Mouse (Mus musculus) kidney, embryonic 16.5 days (tissue): ENCODE measurements around the gene Gm44503. TPM values are rescaled to one million over a fixed set of nuclear protein-coding genes. Genes with fewer than 3 reads are reported as not detected.

Experiments
- ATAC-seq: fragments of 200-750 bp; cut with Nextera tagmentation; 2 replicates; pipeline ENCODE4 v1.8.0; 2017; ENCODE audit warnings: moderate TSS enrichment; ENCODE audit not compliant: low FRiP score, low TSS enrichment
- H3K27ac ChIP-seq: fragments of 300-500 bp; sonication (generic); 2 replicates; pipeline ENCODE4 v1.5.1; 2014; ENCODE audit warnings: low read length
- H3K27me3 ChIP-seq: fragments of 300-500 bp; sonication (generic); 2 replicates; pipeline ENCODE4 v1.6.1; 2014; ENCODE audit warnings: low read length, control low read depth, mixed read lengths; ENCODE audit not compliant: insufficient read depth
- H3K36me3 ChIP-seq: fragments of 300-500 bp; sonication (generic); 2 replicates; pipeline ENCODE4 v1.6.1; 2014; ENCODE audit warnings: low read length, control low read depth, mixed read lengths; ENCODE audit not compliant: insufficient read depth
- H3K4me1 ChIP-seq: fragments of 300-500 bp; sonication (generic); 2 replicates; pipeline ENCODE4 v1.6.1; 2014; ENCODE audit warnings: low read length, control low read depth, mixed read lengths; ENCODE audit not compliant: insufficient read depth
- H3K4me2 ChIP-seq: fragments of 300-500 bp; sonication (generic); replicated peaks from 2 replicates; pipeline ENCODE4 v1.6.1; 2014; ENCODE audit warnings: low read depth, low read length
- H3K4me3 ChIP-seq: fragments of 300-500 bp; sonication (generic); 2 replicates; pipeline ENCODE4 v1.5.1; 2014; ENCODE audit warnings: mild to moderate bottlenecking, low read length
- H3K9ac ChIP-seq: fragments of 300-500 bp; sonication (generic); replicated peaks from 2 replicates; pipeline ENCODE4 v1.6.1; 2014; ENCODE audit warnings: low read length
- H3K9me3 ChIP-seq: fragments of 300-500 bp; sonication (generic); 2 replicates; pipeline ENCODE4 v1.6.1; 2016; ENCODE audit warnings: low read length, control low read depth
- WGBS: fragments of 180-500 bp; shearing (Covaris S2); extraction: QIAGEN DNeasy Blood & Tissue Kit; methylation state at CpG from one replicate; pipeline ENCODE4 v1.1.7; 2014; 5-methylcytosine and 5-hydroxymethylcytosine counted together
- polyA plus RNA-seq: library from polyadenylated mRNA; unstranded; fragments of >200 nt; fragmentation: Nextera tagmentation; extraction: Ambion mirVana; gene quantifications from 2 replicates; pipeline ENCODE4 v1.2.1, GENCODE M21; 2015

The Gm44503 gene
- polyA plus RNA-seq, 1 experiment from 2014 or later: not detected

DNA sequence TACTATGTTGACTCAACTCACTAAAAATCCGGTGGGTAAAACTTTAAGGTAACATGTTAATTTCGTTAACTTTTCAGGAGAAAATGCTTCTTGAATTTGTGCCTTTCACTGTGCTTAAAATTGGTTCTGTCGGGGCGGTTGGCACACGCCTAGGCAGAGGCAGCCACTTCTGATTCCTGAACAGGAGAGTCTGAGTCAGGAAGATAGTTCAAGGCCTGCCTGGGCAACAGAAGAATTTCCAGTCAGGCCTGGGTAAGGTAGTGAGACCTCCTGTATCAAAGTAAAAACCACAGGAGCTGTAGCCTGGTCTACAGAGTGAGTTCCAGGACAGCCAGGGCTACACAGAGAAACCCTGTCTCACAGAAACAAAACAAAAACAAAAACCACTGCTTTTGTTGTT, 33.9 kb downstream of the Gm44503 start:
- Histone ChIP-seq H3K9ac (no peak overlapping the region), H3K27ac (no peak overlapping the region), H3K4me2 (no peak overlapping the region), H3K4me1 (no peaks in the 10 kb centered on the region), H3K27me3 (no peaks in the 10 kb centered on the region), H3K9me3 (no peaks in the 10 kb centered on the region), H3K36me3 (no peaks in the 10 kb centered on the region), H3K4me3 (no peak overlapping the region)
- ATAC-seq: no peak
- WGBS: 86% methylated on average over 5 of the region's 5 CpGs

DNA sequence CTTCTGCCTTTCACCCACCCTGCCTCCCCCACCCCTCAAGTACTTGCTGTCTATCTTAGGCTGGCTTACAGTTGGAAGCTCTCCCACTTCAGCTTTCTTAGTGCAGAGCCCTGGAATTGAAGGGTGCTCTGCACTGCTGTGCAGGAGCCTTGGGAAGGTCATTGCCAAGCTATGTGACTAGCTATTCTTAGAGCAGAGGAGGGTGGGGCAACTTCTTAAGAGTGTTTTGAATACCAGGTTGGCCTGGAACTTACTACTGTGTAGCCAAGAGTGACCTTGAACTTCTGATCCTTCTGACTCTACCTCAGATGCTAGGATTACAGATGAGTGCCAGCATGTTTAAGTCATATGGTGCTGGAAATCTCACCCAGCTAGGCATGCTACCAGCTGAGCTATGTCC, 37.5 kb downstream of the Gm44503 start:
- H3K4me2 ChIP-seq: no peak overlapping the region
- H3K36me3 ChIP-seq: no peaks in the 10 kb centered on the region
- H3K27ac ChIP-seq: no peak overlapping the region
- no peak overlapping the region for H3K4me3 ChIP-seq
- no peaks in the 10 kb centered on the region for H3K4me1 ChIP-seq
- ATAC-seq: no peak
- no peak overlapping the region for H3K9ac ChIP-seq
- no peaks in the 10 kb centered on the region for H3K27me3 ChIP-seq
- no peaks in the 10 kb centered on the region for H3K9me3 ChIP-seq

DNA sequence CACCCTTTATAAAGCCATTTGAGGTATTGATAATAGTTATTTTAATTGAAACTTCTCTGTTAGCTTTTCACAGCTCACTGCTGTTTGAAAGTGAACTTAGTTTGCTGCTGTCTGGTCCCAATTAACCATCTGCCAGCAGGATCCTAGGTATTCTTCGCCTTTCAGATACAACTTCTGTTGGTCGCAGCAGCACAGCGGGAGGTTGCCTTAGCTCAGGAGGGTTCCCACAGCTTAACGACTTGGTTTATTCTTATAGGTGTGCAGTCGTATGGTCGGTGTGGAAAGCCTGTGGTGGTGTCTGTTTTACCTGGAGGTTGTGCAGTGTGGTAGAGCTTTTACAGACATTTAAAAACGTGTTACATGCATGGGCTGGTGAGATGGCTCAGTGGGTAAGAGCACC, 38.2 kb downstream of the Gm44503 start:
- no peaks in the 10 kb centered on the region for H3K9me3 ChIP-seq
- H3K4me2 ChIP-seq: no peak overlapping the region
- H3K4me1 ChIP-seq: no peaks in the 10 kb centered on the region
- H3K9ac ChIP-seq: no peak overlapping the region
- no peak overlapping the region for H3K27ac ChIP-seq
- no peaks in the 10 kb centered on the region for H3K36me3 ChIP-seq
- no peak for ATAC-seq
- no peaks in the 10 kb centered on the region for H3K27me3 ChIP-seq
- no peak overlapping the region for H3K4me3 ChIP-seq
- WGBS: 65% methylated on average over 7 of the region's 7 CpGs

DNA sequence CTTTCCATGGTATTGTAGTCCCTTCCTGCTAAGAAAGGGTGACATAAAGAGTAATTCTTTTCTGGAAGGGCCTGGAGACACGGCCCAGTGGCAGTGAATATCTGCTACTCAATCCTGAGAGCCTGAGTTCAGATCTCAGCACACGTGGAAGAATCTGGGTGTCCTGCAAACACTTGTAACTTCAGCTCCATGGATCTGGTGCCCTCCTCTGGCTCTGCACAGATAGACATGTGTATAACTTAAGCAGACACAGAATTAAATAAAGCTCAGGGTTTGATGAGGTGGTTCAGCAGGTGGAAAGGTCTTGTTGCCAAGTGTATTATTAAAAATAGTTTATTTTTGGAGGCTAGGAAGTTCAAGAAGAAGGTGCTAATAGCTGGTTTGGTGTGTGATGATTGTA, 41.8 kb downstream of the Gm44503 start:
- Histone ChIP-seq H3K27me3 (no peaks in the 10 kb centered on the region), H3K4me2 (no peak overlapping the region), H3K9ac (no peak overlapping the region), H3K27ac (no peak overlapping the region), H3K4me3 (no peak overlapping the region), H3K9me3 (no peaks in the 10 kb centered on the region), H3K4me1 (no peaks in the 10 kb centered on the region), H3K36me3 (peaks cover 3% of the 10 kb centered on the region; the same call in 1 of the 2 replicates)
- ATAC-seq: no peak
- 84% methylated on average over 2 of the region's 2 CpGs for WGBS

DNA sequence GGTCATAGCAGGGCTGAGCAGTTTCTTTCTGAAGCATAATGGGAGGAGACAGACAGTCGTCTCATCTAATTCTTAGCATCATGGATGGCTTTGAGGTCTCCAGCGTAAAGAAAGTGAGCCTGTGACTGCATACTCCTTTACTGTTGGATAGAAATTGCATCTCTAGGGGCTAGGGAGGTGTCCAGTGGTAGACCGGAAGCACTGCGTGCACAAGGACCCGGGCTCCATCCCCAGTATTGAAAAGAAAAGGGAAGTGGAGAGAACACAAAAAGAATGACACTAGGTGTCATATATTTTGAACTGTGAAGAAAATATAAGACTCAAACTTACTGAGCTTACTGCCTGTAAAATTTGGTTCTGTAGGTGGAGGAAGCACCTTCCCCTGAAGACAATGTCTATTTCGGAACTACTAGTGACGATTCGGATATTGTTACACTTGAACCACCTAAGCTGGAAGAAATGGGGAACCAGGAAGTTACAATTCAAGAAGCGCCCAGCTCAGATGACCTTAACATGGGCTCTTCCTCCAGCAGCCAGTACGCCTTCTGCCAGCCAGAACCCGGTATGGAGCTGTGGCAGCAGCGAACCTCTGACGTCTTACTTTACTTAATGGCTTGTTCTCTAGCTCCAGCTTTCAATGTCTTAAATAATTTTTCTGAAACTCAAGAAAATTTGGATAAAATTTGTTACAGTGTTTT, 42.8 kb downstream of the Gm44503 start:
- H3K4me3 ChIP-seq: no peak overlapping the region
- no peaks in the 10 kb centered on the region for H3K9me3 ChIP-seq
- no peaks in the 10 kb centered on the region for H3K4me1 ChIP-seq
- H3K4me2 ChIP-seq: no peak overlapping the region
- H3K36me3 ChIP-seq: peaks cover 7% of the 10 kb centered on the region; the same call in 1 of the 2 replicates
- no peak for ATAC-seq
- no peaks in the 10 kb centered on the region for H3K27me3 ChIP-seq
- WGBS: 86% methylated on average over 13 of the region's 13 CpGs
- no peak overlapping the region for H3K27ac ChIP-seq
- H3K9ac ChIP-seq: no peak overlapping the region

DNA sequence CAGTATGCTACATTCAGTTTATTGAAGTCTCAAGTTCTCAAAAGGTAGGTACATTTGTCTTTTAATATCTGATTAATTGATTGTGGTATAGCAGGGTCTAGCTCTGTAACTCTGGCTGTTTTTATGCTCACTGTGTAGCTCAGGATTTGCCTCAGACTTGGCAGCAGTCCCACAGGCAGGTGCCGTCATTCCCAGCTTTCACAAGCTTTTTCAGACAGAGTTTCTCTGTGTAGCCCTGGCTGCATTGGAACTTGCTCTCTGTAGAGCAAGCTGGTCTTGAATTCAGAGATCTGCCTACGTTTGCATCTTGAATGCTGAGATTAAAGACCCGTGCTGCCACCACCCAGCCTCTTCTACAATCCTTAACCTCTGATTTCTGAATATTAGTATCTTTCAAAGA, 43.5 kb downstream of the Gm44503 start:
- Histone ChIP-seq H3K27ac (no peak overlapping the region), H3K4me1 (no peaks in the 10 kb centered on the region), H3K9ac (0 out of 2 replicates have a peak overlapping the region, but pooled peaks have one; percentile 23), H3K36me3 (peaks cover 7% of the 10 kb centered on the region; the same call in 1 of the 2 replicates), H3K27me3 (no peaks in the 10 kb centered on the region), H3K9me3 (no peaks in the 10 kb centered on the region), H3K4me3 (no peak overlapping the region), H3K4me2 (no peak overlapping the region)
- WGBS: 67% methylated on average over 3 of the region's 3 CpGs
- ATAC-seq: no peak

DNA sequence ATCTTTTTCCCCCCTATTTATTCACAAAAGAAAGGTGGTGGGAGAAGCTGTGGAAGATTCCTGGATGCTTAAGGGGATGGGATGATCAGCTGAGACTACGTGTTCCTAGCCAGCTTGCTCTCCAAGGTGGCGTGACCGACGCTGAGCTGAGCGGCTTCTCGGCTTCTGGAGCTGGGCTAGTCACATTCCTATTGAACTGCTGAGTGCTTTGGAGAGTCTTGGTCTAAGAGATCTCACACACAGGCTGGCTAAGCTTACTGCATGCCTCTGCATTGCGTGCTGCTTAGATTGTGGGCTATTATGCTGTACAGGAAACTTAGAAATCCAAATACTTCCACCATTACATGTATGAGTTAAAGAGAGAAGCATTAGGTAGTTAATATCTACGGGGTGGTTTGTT, 45.4 kb downstream of the Gm44503 start:
- Histone ChIP-seq H3K36me3 (peaks cover 10% of the 10 kb centered on the region; the same call in 1 of the 2 replicates), H3K27ac (no peak overlapping the region), H3K27me3 (no peaks in the 10 kb centered on the region), H3K4me3 (no peak overlapping the region), H3K4me1 (no peaks in the 10 kb centered on the region), H3K9ac (no peak overlapping the region), H3K9me3 (no peaks in the 10 kb centered on the region), H3K4me2 (no peak overlapping the region)
- ATAC-seq: no peak
- 87% methylated on average over 8 of the region's 8 CpGs for WGBS

DNA sequence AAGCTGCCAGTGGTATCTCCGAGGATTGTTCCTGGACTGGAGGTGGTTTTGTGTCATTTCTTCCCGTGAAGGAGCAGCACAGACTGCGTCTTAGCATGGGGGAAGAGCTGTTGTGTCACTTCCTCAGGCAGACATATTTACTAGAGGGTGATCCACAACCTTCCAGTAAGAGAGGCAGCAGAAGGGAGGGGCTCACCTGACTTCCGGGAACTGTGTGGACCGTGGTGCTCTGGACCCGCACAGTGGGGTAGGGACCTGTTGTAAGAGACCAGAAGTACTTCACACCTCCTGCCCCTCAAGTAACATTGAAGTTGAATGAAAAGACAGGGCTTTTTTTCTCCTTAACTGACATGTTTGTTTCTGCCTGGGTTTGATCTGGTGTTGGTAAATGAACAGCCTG, 46.5 kb downstream of the Gm44503 start:
- Histone ChIP-seq H3K4me3 (no peak overlapping the region), H3K9me3 (no peaks in the 10 kb centered on the region), H3K36me3 (peaks cover 10% of the 10 kb centered on the region; the same call in 1 of the 2 replicates), H3K9ac (no peak overlapping the region), H3K27me3 (no peaks in the 10 kb centered on the region), H3K27ac (no peak overlapping the region), H3K4me1 (no peaks in the 10 kb centered on the region), H3K4me2 (no peak overlapping the region)
- WGBS: 83% methylated on average over 6 of the region's 6 CpGs
- ATAC-seq: no peak

DNA sequence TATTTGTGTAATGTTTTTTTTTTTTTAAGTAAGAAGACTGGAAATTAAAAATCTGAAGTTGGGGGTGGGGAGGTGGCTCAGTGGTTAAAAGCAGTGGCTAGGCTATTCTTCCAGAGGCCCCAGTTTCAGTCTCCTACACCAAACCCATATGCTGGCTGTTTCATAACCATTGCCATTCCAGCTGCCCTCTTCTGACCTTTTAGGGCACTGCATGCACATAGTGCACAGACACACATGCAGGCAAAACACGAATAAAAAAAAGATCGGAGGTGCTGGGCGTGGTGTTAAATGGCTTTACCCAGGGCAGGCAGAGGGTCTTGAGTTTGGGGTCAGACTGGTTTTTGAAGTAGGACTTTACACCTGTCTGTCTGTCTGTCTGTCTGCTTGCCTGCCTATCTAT, 47.5 kb downstream of the Gm44503 start:
- H3K27me3 ChIP-seq: no peaks in the 10 kb centered on the region
- H3K36me3 ChIP-seq: peaks cover 13% of the 10 kb centered on the region; the same call in 1 of the 2 replicates
- ATAC-seq: no peak
- no peak overlapping the region for H3K4me2 ChIP-seq
- H3K4me1 ChIP-seq: no peaks in the 10 kb centered on the region
- 93% methylated on average over 3 of the region's 3 CpGs for WGBS
- H3K9me3 ChIP-seq: no peaks in the 10 kb centered on the region
- no peak overlapping the region for H3K9ac ChIP-seq
- H3K4me3 ChIP-seq: no peak overlapping the region
- no peak overlapping the region for H3K27ac ChIP-seq

DNA sequence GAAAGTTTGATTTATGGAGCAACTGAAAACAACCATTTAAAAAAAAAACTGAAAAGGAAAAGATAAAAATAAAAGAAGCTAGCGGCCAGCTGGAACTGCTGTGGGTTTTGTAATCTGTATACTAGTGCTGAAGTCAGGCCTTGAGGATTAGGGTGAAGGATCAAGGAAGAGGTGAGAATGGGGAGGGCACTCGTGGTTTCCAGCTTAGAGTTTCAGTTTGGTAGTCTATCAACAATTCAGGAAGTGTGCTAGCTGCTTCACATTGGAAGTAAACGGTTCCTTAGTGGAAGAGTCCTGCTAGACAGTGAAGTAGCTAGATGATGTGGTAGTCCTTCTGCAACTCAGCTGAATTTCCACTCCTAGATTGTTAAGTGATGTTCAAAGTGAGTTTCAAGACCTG, 49.7 kb downstream of the Gm44503 start:
- Histone ChIP-seq H3K27me3 (no peaks in the 10 kb centered on the region), H3K9ac (no peak overlapping the region), H3K4me2 (no peak overlapping the region), H3K4me3 (no peak overlapping the region), H3K36me3 (peaks cover 21% of the 10 kb centered on the region; the same call in 1 of the 2 replicates), H3K9me3 (no peaks in the 10 kb centered on the region), H3K27ac (no peak overlapping the region), H3K4me1 (no peaks in the 10 kb centered on the region)
- no peak for ATAC-seq
- WGBS: 46% methylated on average over 3 of the region's 3 CpGs
